Mouse (Mus musculus) kidney, adult 2 months (tissue): Measurements from ENCODE around the gene Rasal3.

Experiments used
- CTCF ChIP-seq: fragments of 200-500 bp; conservative IDR thresholded peaks from 2 replicates; pipeline ENCODE4 v1.5.1; 2011; ENCODE audit warnings: low read depth, mild to moderate bottlenecking, control low read depth, low read length, moderate library complexity, mixed read lengths; ENCODE audit not compliant: insufficient read depth, insufficient read length
- POLR2A ChIP-seq: fragments of 200-500 bp; IDR thresholded peaks from one replicate; pipeline ENCODE4 v1.6.1; 2011; ENCODE audit warnings: low read depth, low read length, control low read depth

DNA sequence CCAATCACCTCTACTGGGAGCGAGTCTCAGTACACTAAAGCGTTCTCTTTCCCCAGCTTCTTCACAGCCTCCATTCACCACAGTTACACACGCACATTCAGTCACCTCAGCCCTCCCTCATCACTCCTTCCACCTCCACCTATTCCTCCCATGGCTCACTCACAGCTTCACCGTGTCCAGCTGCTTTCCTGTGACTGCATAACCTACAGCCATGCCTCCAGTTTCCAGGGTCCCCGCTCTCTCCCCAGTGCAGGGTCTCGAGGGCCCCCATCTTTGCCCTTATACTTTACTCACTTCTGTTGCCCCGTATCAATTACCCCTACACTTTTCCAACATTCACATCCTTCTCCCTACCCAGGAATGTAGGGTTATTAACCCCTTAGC is 15.4 kb downstream of the Rasal3 start:
- TF ChIP-seq CTCF = no peak
- no peak for TF ChIP-seq POLR2A
